Comparison of ENCODE assay signal across 8 mouse cellular contexts in genomic region chr16:18249364-18249967, GRCm38 (mm10). TPM values are rescaled to one million over a fixed set of nuclear protein-coding genes. Genes with fewer than 3 reads are reported as not detected.
DNase-seq lines count a peak whose midpoint lies in the region; ATAC-seq lines count a peak whose summit lies in the region.

No protein-coding gene starts in this region.

- H3K27me3 ChIP-seq in liver, embryonic 15.5 days: no peaks in the 10 kb centered on the region

- ATAC-seq in liver, embryonic 15.5 days (ENCODE audit: insufficient read depth): peak; percentile 13

- H3K4me2 ChIP-seq in liver, embryonic 15.5 days: peak overlapping the region; percentile 91

- H3K9ac ChIP-seq in liver, embryonic 15.5 days: peak overlapping the region; percentile 84

- 1% methylated on average over 27 of the region's 27 CpGs for WGBS in liver, embryonic 15.5 days (ENCODE audit: insufficient replicate concordance)

- peak; percentile 72 to 81 for DNase-seq in right cerebral cortex, postnatal 10 days (ENCODE audit: low spot score in 2 of 2)
- DNase-seq in right cerebral cortex, postnatal 36 days (ENCODE audit: low spot score in 2 of 2): no peak
- DNase-seq in cerebellum, postnatal 14 days: peak; percentile 60 to 66
- DNase-seq in heart, adult 8-10 months (ENCODE audit: low spot score): peak; percentile 47
- DNase-seq in kidney, adult 8-10 months: peak; percentile 21 to 28
- peak; percentile 57 for DNase-seq in naive thymus-derived CD4-positive, alpha-beta T cell, adult 2 months (ENCODE audit: low read depth)
- DNase-seq in testis, postnatal 10 days (ENCODE audit: low spot score): peak; percentile 62

- peaks cover 71% of the 10 kb centered on the region for H3K36me3 ChIP-seq in liver, embryonic 15.5 days (replicated peaks)

- peaks cover 64% of the 10 kb centered on the region for H3K4me1 ChIP-seq in liver, embryonic 15.5 days (replicated peaks)

- peak overlapping the region; percentile 88 for H3K27ac ChIP-seq in liver, embryonic 15.5 days (replicated peaks)

- peak overlapping the region; percentile 81 for H3K4me3 ChIP-seq in liver, embryonic 15.5 days (replicated peaks)

- H3K9me3 ChIP-seq in liver, embryonic 15.5 days (replicated peaks): no peaks in the 10 kb centered on the region

RNA-seq across cellular contexts. Expression of gene Ranbp1, which starts 0.9 kb away (rescaled TPM):
- total RNA-seq in heart, adult 8-10 months (2022): 10 to 100 TPM; 30.5 to 40.3 (median 34.7) TPM
- 210 and 237 TPM in 2 replicates for polyA plus RNA-seq in liver, embryonic 15.5 days (2015; fragmentation: Nextera tagmentation; extraction: Ambion mirVana)

RNA-seq across cellular contexts. Expression of gene Trmt2a, which starts 1.0 kb away (rescaled TPM):
- total RNA-seq in heart, adult 8-10 months (2022): 10 to 100 TPM; 15.8 to 19.5 (median 17.7) TPM
- 51.7 and 56.5 TPM in 2 replicates for polyA plus RNA-seq in liver, embryonic 15.5 days (2015; fragmentation: Nextera tagmentation; extraction: Ambion mirVana)

RNA-seq across cellular contexts. Expression of gene Gm49776, which starts 8.7 kb away (rescaled TPM):
- not detected for total RNA-seq in heart, adult 8-10 months (2022)
- polyA plus RNA-seq in liver, embryonic 15.5 days (2015; fragmentation: Nextera tagmentation; extraction: Ambion mirVana): not detected in 2 replicates

RNA-seq across cellular contexts. Expression of gene Zdhhc8, which starts 14.5 kb away (rescaled TPM):
- 10 to 100 TPM; 19.5 to 24.0 (median 20.8) TPM for total RNA-seq in heart, adult 8-10 months (2022)
- polyA plus RNA-seq in liver, embryonic 15.5 days (2015; fragmentation: Nextera tagmentation; extraction: Ambion mirVana): 1.6 and 2.2 TPM in 2 replicates

RNA-seq across cellular contexts. Expression of gene Ccdc188, which starts 31.8 kb away (rescaled TPM):
- total RNA-seq in heart, adult 8-10 months (2022): not detected
- polyA plus RNA-seq in liver, embryonic 15.5 days (2015; fragmentation: Nextera tagmentation; extraction: Ambion mirVana): not detected in 2 replicates

Comparison
In these comparisons a context has a peak if more than half of its experiments do, and no peak if none do; other contexts are left out.
1. DNase-seq: peak in right cerebral cortex, postnatal 10 days (2 of 2), cerebellum, postnatal 14 days (2 of 2), heart, adult 8-10 months (single experiment), kidney, adult 8-10 months (2 of 2), naive thymus-derived CD4-positive, alpha-beta T cell, adult 2 months (single experiment) and testis, postnatal 10 days (single experiment); none in right cerebral cortex, postnatal 36 days (0 of 2).